Mouse (Mus musculus): ENCODE measurements around the gene Fcgrt.

DNA sequence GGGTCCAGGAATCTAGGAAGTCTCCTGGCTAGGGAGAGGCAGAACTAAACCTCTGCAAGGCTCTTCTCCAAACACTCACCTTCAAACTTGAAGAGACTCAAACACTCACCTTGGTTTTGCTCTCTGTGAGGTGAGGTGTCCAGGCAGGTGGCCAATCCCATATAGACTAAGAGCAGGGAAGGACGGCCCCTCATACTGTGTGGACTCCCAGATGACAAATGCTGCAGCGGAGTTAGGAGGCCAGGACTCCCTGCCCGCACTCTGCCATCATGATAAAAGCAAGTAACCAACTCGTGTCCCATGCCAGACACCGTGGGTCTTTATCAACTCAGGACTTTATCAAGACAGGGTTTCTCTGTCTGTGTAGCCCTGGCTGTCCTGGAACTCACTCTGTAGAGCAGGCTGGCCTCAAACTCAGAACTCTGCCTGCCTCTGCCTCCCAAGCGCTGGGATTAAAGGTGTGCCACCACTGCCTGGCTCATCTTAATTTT lies 43.0 kb downstream of the Fcgrt start:
- TF ChIP-seq MAFK (IDR thresholded peaks at IDR 0.05; ENCODE audit: insufficient read depth, low read depth, low read length): no peak
- TF ChIP-seq ZNF384 (IDR thresholded peaks at IDR 0.05; ENCODE audit: low read depth, low read length): no peak
- TF ChIP-seq CHD2 (IDR thresholded peaks at IDR 0.05; ENCODE audit: low read depth, low read length): no peak
- no peak for TF ChIP-seq HCFC1 (IDR thresholded peaks at IDR 0.05; ENCODE audit: borderline replicate concordance, insufficient read depth, low read length)
- no peak for TF ChIP-seq ZC3H11A (IDR thresholded peaks at IDR 0.05; ENCODE audit: borderline replicate concordance, low read depth, low read length)

Measured in ES-E14 (cell line).